Mouse (Mus musculus): ENCODE measurements around the gene Aph1c. TPM values are rescaled to one million over a fixed set of nuclear protein-coding genes. Genes with fewer than 3 reads are reported as not detected.
"Not testable (repeated sequence)": the region's sequence is repeated elsewhere in the genome, so short reads cannot be mapped to it uniquely, and the experiment has no call there.

Gene Aph1c
- polyA plus RNA-seq, 1 experiment from 2014 or later, result 7.8 TPM

DNA sequence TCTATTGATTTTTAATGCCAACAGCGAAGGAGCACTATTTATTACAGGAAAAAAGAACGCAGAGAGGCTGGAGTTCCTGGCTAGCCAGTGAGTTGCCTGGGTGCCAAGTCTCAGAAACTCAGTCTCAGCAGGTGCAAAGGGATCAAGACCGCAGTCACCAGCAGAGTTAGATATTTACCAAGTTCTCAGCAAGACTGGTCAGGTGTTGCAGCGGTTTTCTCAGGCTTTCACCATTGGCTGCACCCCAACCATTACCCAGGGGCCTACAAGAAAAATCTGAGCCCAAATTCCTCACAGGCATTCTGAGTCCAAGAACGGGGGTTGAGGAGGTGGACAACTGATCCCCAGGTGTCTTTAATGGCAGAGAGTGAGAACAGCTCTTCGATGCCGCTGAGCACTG, 675 bp downstream of the Aph1c start:
- ChIA-PET CTCF (no interaction called here), POLR2A (no interaction called here)
- ATAC-seq (no peak), DNase-seq (ENCODE audit: low read depth, low spot score) (peak; percentile 25)
- no peak for TF ChIP-seq CTCF (IDR thresholded peaks at IDR 0.05)
- H3K27me3 ChIP-seq, result no peaks in the 10 kb centered on the region
- in situ Hi-C loops (cut with MboI; ENCODE audit: low pct_unique_long_range_greater_than_20kb), result loop anchor here (5.0 kb wide), 1 partner anchor 37 kb away; the partner anchor contains the start of genes Aph1b and Gm10647

DNA sequence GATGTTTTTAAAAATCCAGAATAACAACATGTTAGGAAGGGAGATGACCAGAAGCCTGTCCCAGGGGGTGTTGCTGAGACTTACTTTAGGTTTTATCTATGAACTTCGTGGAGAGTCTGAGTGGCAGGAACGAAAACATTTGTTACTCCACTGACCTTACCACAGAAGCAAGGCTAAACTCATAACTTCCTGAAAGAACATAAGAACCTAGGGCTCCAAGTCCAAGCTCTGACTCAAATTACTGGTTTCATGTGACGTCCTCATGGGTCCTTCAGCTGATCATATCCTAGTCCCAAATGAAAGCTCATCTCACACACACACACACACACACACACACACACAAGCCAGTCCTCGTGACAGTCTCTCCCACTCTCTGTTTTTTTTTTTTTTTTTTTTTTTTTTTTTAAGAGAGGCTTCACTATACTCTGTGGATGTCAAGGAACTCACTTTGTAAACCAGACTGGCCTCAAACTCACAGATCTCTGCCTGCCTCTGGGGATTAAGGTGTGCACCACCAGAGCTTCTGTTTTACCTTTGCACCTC, 2.1 kb downstream of the Aph1c start:
- no peak for ATAC-seq
- in situ Hi-C loops (cut with MboI; ENCODE audit: low pct_unique_long_range_greater_than_20kb), result loop anchor here (5.0 kb wide), 1 partner anchor 35 kb away; the partner anchor contains the start of genes Aph1b and Gm10647

DNA sequence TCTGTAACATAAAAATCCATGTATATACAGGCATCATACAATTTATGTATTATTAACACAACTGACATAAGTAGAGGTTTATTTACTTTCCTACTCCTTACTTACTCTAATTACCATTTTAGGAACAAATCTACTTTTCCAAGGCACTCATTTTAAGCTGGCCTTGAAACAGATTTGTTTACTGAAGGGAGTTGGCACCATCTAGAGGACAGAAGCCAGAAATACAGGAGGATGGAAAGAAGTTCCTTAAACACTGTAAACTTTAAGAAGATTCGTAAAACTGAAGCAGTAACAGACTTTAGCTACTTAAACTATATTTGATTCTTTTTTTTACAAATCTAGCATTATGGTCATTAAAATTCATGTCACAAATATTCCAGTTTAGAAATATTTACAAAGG, 8.5 kb downstream of the Aph1c start:
- POLR2A ChIA-PET, result interaction anchor here (0.6 kb wide), 1 partner anchor 311 kb away, joined by 4 read pairs; no protein-coding TSS in a partner anchor
- ATAC-seq, result no peak
- H3K27me3 ChIP-seq, result no peaks in the 10 kb centered on the region
- no peak for DNase-seq (ENCODE audit: low read depth, low spot score)
- in situ Hi-C loops (cut with MboI; ENCODE audit: low pct_unique_long_range_greater_than_20kb), result no loop called here
- CTCF ChIA-PET, result interaction anchor here (0.7 to 1.1 kb wide), 3 partner anchors 12 to 179 kb away, joined by 3 to 4 read pairs (median 3); no protein-coding TSS in a partner anchor
- TF ChIP-seq CTCF (IDR thresholded peaks at IDR 0.05), result peak; percentile 55

More for the DNA sequence above, 2.1 kb downstream of the Aph1c start:
- TF ChIP-seq CTCF (IDR thresholded peaks at IDR 0.05), result no peak
- ChIA-PET CTCF (no interaction called here), POLR2A (no interaction called here)
- DNase-seq (ENCODE audit: low read depth, low spot score), result no peak
- H3K27me3 ChIP-seq, result no peaks in the 10 kb centered on the region

DNA sequence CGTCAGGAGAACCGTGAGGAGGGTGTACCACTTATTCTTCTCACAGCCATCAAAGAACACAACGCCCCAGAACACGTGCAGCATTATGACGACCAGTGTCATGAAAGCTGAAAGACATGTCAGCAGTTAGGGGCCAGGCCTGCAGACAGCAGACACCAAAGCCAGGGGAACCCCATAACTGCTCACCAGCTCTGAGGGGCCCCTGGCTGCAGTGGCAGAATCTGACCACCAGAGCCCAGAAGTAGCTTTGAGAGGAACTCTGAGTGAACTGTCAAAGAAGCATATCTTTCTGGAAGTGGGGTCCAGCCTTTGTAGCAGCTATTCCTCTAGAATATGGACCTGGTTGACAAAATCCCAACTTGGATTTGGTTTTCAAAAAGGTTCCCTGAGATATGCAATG, 12.3 kb downstream of the Aph1c start:
- POLR2A ChIA-PET, result interaction anchor here (0.6 to 1.4 kb wide), 2 partner anchors 157 to 176 kb away, joined by 3 read pairs; no protein-coding TSS in a partner anchor
- DNase-seq (ENCODE audit: low read depth, low spot score); ATAC-seq; H3K27me3 ChIP-seq; CTCF ChIA-PET; in situ Hi-C loops (cut with MboI; ENCODE audit: low pct_unique_long_range_greater_than_20kb): not testable (repeated sequence)

DNA sequence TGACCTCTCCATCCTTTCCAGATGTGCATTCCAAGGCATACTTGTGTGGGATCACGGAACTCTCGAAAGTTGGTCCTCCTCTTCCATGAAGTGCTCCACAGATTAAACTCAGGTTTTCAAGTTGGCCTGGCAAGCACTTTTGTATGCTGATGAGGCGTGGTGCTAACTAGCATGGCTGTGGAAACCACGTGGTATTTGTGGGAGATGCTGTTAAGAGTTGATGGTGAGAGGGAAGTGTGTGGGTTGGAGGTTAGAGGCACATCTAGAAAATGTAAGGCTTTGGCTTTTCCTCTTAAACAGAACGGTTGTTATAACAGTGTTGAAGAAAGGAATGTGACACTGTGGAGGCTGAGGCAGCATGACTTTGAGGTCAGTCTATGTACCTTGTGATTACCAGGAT, 13.5 kb downstream of the Aph1c start:
- no peak for DNase-seq (ENCODE audit: low read depth, low spot score)
- no peak for TF ChIP-seq CTCF (IDR thresholded peaks at IDR 0.05)
- ChIA-PET POLR2A (interaction anchor here (0.6 kb wide), 1 partner anchor 12 kb away, joined by 3 read pairs; no protein-coding TSS in a partner anchor), CTCF (no interaction called here)
- ATAC-seq, result no peak
- in situ Hi-C loops (cut with MboI; ENCODE audit: low pct_unique_long_range_greater_than_20kb), result no loop called here
- no peaks in the 10 kb centered on the region for H3K27me3 ChIP-seq

DNA sequence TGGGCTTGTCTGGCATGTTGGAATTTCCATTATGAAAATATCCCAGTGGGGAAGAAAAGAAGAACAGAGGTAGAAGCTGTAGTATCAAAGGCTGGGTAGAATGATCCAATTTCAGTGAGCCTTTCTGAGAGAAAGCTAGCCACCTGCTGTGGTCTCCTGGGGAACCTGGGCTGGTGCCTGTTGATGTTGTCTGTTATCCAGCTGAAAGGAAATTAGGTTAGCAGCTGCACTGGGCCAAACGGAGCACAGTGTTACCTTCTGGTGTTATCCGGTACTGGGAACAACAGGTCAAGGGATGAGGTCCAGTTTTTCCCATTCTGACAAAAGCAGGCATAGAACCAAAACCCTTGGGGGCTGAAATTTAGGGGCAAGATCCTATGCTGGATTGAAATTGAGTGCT, 21.1 kb downstream of the Aph1c start:
- POLR2A ChIA-PET, result no interaction called here
- ATAC-seq, result no peak
- TF ChIP-seq CTCF (IDR thresholded peaks at IDR 0.05), result no peak
- CTCF ChIA-PET, result interaction anchor here (1.0 kb wide), 1 partner anchor 13 kb away, joined by 3 read pairs; no protein-coding TSS in a partner anchor
- DNase-seq (ENCODE audit: low read depth, low spot score), result no peak
- in situ Hi-C loops (cut with MboI; ENCODE audit: low pct_unique_long_range_greater_than_20kb), result no loop called here
- H3K27me3 ChIP-seq, result no peaks in the 10 kb centered on the region

DNA sequence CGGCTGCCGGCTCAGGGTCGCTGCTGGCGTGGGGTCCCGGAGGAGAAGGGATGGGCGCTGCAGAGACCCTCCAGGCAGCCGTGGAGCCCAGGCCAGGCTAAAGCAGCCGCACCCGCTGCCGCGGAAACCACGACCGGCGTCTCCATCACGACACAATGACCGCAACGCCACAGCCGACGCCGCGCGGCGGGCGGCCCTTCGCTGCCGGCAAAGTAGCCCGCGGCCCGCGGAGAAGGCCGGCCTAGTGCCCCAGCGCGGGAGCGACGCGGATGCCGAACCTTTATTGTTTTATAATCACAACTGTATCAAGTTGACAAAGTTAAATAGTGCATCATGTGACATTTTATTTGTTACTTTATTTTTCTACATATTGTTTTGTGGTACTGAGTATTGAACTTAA, 28.6 kb downstream of the Aph1c start:
- CTCF ChIA-PET, result interaction anchor here (1.8 kb wide), 1 partner anchor 10 kb away, joined by 5 read pairs; the partner anchor contains the start of genes Aph1b and Gm10647
- in situ Hi-C loops (cut with MboI; ENCODE audit: low pct_unique_long_range_greater_than_20kb); H3K27me3 ChIP-seq; DNase-seq (ENCODE audit: low read depth, low spot score); ATAC-seq; POLR2A ChIA-PET: not testable (repeated sequence)

DNA sequence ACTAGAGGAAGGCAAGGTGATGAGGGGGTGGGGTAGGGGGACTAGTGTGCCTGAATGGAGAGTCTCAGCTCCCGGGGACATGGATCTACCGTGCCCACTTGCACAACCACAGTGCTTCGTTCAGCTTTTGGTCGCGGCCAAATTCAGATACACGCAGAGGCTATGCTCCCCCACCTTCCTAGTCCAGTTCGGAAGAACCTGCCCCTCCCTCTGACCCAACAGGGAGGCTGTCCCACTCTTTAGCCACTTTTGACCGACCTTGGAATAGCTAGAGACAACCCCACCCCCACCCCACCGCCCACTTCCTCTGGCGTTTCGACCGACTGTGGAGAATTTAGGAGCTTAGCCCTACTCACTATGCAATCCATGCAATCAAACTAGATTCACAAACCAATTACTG, 32.6 kb downstream of the Aph1c start:
- in situ Hi-C loops (cut with MboI; ENCODE audit: low pct_unique_long_range_greater_than_20kb), result no loop called here
- no peaks in the 10 kb centered on the region for H3K27me3 ChIP-seq
- DNase-seq (ENCODE audit: low read depth, low spot score) (no peak), ATAC-seq (no peak)
- POLR2A ChIA-PET, result no interaction called here
- no peak for TF ChIP-seq CTCF (IDR thresholded peaks at IDR 0.05)
- CTCF ChIA-PET, result no interaction called here

DNA sequence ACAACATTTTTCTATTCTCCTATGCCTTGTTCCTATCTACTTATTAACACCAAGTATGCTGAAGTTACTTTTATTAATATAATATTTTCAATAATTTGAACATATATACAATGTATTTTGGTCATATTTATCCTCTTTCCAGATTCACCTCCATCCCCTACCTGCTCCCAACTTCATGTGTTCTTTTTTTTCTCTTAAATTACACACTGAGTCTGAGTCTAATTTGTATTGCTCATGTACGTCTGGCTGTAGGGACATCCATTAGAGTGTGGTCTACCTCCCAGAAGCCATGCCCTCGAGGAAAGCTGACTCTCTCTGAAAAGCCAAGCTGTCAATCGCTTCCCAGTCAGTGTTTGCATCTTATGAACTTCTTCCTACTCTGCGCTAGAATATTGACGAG, 37.8 kb downstream of the Aph1c start, which contains the start of gene Gm10647:
TSS of gene Gm10647 (plus strand) at position 301 of the 400 bp plus-strand sequence.
- TF ChIP-seq CTCF (IDR thresholded peaks at IDR 0.05), result no peak
- in situ Hi-C loops (cut with MboI; ENCODE audit: low pct_unique_long_range_greater_than_20kb), result loop anchor here (5.0 to 25.0 kb wide), 2 partner anchors 36 to 659 kb away; partner anchors contain the start of genes Aph1c, Ciao2a and Snx1
- H3K27me3 ChIP-seq, result no peaks in the 10 kb centered on the region
- CTCF ChIA-PET, result interaction anchor here (2.1 kb wide), 1 partner anchor 10 kb away, joined by 5 read pairs; no protein-coding TSS in a partner anchor
- POLR2A ChIA-PET, result no interaction called here
- ATAC-seq (no peak), DNase-seq (ENCODE audit: low read depth, low spot score) (no peak)

DNA sequence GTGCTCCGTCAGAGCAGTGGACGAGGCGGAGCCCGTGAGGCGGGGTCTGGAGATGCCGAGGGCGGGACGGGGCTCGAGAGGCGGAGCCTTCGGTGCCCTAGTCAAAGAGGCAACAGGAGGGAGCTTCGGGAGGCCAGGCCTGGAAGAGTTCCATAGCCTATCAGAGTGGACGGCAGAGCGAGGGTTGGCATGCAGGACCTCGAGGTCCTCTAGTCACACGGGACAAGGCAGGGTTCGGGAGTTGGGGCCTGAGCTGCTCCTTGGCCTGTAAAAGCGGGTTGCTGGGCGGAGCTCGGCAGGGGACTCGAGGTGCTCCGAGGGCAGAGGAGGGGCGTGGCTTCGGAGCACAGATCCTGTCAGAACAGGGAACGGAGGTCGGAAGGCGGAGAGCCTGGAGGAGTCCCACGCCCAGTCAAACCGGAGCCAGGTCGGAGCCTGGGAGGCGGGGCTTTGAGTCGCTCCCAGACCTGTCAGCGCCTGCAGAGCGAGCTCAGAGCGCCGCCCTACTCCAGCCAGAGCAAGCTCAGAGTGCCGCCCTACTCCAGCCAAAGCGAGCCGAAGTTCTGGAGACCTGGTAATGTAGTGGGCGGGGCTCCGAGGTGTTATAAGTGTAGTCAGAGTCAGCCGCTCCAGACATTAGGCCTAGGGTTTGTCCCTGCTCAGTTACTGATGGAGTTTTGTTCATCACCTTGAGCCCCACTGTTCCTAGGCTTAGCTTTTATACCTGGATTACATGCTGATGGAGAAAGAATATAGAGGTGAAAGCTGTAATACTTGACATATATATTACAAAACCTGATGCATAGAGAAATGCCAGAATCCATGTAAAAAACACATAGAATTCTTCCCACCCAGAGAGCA, 38.8 kb downstream of the Aph1c start, which contains the start of gene Aph1b:
TSS of gene Aph1b (minus strand) at position 27 of the 861 bp plus-strand sequence.
- POLR2A ChIA-PET, result no interaction called here
- ATAC-seq (peak; percentile 94), DNase-seq (ENCODE audit: low read depth, low spot score) (peak; percentile 89)
- CTCF ChIA-PET, result interaction anchor here (0.8 to 3.2 kb wide), 3 partner anchors 11 to 150 kb away, joined by 4 to 11 read pairs (median 5); no protein-coding TSS in a partner anchor
- no peaks in the 10 kb centered on the region for H3K27me3 ChIP-seq
- in situ Hi-C loops (cut with MboI; ENCODE audit: low pct_unique_long_range_greater_than_20kb), result loop anchor here (5.0 to 25.0 kb wide), 2 partner anchors 37 to 658 kb away; partner anchors contain the start of genes Aph1c, Ciao2a and Snx1
- no peak for TF ChIP-seq CTCF (IDR thresholded peaks at IDR 0.05)
